Mouse (Mus musculus): ENCODE measurements at regions not wholly inside any gene's neighbourhood (a gene's known extent, or its start where the extent isn't known, plus 50 kb on each side); places are given as distances from the start of the nearest gene placed in this dataset.
"Not testable (repeated sequence)": the region's sequence is repeated elsewhere in the genome, so short reads cannot be mapped to it uniquely, and the experiment has no call there.

DNA sequence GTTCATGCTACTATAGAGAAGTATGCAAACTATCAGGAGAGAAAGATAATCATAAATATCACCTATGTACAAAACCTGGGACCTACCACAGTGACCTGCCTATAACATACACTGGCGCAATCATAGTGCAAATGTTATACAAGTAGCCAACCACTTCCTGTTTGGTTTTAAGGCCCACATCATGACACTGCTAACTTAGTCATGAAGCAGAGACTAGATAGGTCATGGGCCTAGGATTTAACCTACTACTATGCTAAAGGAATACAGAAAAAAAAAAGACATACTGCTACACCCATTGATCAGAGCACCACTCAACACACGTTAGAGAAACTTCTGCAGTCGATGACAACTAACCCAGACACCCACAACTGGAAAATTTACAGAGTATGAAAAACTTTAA is 498.6 kb upstream of the Acvr2a start:
- no peak for DNase-seq (ENCODE audit: low spot score)

GRCm38 (mm10) chr2:48316180-48316889 is 497.6 kb upstream of the Acvr2a start:
- no peak for DNase-seq (ENCODE audit: low spot score)

DNA sequence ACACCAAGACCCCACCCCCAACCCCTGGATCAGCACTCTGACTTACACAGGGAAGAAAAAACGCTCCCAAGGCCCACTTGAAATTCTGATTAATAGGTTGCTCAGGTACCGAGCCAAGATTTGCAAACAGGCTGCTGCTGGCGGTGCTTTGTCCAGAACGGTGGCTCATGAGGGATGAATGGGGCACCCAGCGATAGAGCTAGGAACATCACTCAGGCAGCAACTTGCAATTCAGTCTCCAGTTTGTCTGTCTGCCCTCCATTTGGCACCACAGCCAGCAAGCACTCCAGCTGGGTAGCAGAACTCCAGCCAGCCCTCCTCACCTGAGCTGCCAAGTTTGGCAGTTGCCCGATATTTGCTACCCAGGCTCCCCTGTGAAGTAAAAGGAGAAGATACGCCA is 496.1 kb upstream of the Acvr2a start:
- DNase-seq (ENCODE audit: low spot score), result no peak

DNA sequence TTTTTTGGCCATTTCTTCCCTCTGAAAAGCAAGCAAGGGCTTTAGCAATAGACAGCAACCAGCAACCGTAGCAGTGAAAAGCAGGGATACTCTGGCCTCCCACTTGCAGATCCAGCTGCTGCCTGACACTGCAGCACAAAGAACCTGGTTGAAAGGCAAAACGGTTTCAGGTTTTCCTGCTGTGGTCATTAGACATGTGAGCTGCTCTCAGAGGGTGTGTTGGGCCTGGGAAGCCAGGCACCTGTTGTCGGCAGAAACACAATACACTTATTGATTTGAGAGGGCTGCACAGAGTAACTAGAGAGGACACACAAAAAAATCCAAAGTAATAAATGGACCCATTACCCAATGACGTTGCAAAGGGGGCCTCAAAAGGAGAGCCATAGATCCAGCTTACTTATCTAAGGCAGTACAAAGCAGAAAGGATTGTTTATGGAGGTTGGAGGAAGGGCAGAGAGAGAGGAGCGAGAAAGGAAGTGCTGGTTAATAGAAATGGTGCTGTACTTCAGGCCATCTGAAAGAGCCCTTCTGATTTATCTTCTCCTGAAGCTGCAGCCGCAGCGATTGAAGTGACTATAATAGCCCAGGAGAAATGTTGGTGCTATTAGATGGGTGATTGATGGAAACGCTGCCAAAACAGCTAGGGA is 495.4 kb upstream of the Acvr2a start:
- DNase-seq (ENCODE audit: low spot score), result no peak

DNA sequence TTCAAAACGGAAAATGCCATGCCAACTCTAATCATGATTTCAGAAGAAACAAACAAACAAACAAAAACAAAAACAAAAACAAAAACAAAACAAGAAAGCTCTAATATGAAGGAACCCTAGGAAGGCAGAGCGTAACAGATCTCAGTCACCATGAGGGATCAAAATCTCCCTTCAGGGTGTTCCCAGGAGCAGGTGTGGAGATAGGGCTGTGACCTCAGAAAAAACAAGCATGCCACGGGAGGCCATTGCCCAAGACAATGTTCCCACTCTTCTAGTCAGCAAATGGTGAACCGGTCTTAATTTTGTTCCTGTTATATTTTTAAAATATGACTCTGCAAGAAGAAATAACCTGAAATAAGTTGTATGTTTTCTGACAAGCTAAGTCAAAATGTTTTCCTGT is 492.4 kb upstream of the Acvr2a start:
- DNase-seq (ENCODE audit: low spot score), result no peak

- no peak for DNase-seq (ENCODE audit: low spot score)
These were observed 491.6 kb upstream of the Acvr2a start for GRCm38 (mm10) chr2:48322278-48322677.

- DNase-seq (ENCODE audit: low spot score), result no peak
These were observed 485.7 kb upstream of the Acvr2a start for GRCm38 (mm10) chr2:48328204-48328603.

DNA sequence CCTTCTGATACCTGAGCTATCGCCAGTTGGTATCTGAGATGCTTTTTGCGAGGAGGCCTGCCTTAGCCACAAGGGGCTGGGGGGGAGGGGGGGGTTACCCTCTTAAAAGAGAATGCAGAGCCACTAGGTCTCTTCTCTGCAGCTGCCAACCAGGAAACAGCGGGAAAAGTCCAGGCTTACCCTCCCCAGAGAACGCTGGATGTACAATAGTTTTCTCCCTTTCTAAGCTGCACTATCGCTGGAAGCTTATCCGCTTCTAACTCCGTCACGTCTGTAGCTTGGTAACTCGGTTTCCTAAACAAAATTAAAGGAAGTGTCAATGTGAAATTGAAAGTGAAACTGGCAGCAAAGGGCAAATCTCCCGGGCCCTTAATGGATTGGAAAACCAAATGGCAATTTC is 481.1 kb upstream of the Acvr2a start:
- DNase-seq (ENCODE audit: low spot score), result no peak

DNA sequence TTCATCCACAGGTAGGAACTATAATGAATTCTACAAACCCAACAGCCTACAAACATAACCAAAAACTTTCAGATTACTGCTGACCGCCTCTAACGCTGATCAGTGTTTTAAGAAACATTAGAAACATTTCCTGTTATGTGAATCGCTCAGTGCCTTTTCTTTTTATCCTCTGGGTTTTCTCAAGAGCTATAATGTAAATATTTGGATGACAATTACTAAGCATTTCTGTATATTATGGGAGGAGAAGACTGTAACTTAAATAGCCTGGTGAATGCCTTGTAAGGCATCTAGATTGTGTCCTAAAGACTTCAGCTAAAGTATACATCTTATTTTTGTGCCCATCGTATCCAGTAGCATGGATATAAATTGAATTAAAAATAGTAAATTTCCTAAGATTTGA is 465.9 kb upstream of the Acvr2a start:
- no peak for DNase-seq (ENCODE audit: low spot score)

DNA sequence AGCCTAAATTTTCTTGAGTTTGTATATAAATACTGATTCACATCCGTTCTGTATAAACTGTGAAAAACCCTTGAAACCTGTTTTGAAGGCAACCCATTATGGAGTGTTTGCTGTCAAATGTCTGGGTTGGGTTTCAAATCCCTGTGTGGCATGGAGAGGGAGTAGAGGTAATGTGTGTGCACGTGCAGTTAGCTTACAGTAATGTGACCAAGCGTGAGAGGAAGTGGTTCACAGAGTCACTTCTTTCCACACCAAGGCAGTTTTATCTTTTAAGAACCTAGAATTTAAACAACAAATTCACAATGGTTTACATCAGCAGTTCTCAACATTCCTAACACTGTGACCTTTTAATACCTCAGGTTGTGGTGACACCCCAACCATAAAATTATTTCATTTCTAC is 464.1 kb upstream of the Acvr2a start:
- no peak for DNase-seq (ENCODE audit: low spot score)

- DNase-seq (ENCODE audit: low spot score), result no peak
These were observed 463.7 kb upstream of the Acvr2a start for GRCm38 (mm10) chr2:48350206-48350605.

GRCm38 (mm10) chr2:48371572-48371971 is 442.3 kb upstream of the Acvr2a start:
- DNase-seq (ENCODE audit: low spot score), result not testable (repeated sequence)

- DNase-seq (ENCODE audit: low spot score), result no peak
These were observed 440.8 kb upstream of the Acvr2a start for GRCm38 (mm10) chr2:48373086-48373485.

GRCm38 (mm10) chr2:48374302-48374701 is 439.6 kb upstream of the Acvr2a start:
- no peak for DNase-seq (ENCODE audit: low spot score)

DNA sequence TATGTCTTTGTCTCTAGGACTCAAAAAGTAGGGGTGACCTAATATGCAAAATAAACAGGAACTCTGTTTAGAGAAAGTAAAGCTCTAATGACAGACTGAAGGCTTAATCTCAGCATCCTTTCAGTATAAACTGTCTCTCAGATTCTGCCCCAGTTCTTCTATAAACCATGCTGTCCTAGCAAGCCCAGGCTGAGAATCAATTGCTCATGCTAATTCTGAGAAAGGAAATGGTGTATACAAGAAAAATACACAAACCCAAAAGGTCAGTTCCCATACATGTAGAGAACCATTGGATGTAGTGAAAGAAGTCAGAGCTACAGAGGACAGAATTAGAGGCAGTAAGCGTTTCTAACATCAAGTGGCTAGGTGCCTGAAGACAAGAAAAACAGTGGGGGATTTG is 435.7 kb upstream of the Acvr2a start:
- DNase-seq (ENCODE audit: low spot score), result no peak

GRCm38 (mm10) chr2:48378749-48379148 is 435.2 kb upstream of the Acvr2a start:
- no peak for DNase-seq (ENCODE audit: low spot score)

DNA sequence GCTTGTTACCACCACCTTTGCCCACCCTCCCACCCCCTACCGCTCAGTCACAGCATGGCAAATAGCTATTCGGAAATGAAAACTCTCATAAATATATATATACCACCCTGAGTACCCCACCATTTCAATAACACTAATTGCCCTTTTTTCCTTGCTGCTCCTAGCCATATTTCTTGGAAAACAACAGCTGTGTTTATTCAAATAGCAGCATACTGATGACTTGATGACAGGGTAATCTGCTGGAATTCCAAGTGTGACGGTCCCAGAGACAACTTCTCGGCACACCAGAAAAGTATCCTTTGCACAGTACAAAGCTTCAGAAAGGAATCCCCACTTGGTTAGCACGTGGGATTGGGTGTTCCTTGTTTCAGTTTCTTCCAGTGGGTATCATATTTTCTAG is 433.8 kb upstream of the Acvr2a start:
- no peak for DNase-seq (ENCODE audit: low spot score)

- DNase-seq (ENCODE audit: low spot score), result no peak
These were observed 433.1 kb upstream of the Acvr2a start for GRCm38 (mm10) chr2:48380786-48381185.

DNA sequence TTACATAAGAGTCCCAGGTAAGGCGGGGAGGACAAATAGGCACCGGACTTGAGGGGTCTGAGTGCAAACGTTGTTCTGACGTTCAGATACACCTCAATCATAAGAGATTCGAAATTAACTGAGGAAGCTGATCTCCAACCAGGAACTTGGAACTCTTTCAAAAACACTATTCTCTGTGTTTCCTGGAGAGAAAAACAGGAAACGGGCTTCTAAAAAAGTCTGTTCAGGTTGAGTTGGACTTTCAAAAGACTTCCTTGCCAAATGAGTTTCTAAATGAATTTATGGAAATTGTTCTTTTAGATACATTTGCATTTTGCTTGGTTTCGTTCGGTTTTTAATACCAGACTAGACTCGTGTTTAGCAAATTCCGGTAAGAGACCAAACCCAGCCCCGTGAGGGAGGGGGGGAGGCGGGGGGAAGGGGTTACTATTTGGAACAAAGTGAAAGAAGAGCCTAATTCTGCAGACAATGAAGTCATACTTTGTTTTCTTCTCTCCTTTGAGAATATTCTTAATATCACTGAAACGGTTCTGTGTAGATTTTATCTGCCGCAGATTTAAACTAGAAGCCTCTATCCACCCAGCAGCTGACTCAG is 432.3 kb upstream of the Acvr2a start:
- DNase-seq (ENCODE audit: low spot score), result no peak

DNA sequence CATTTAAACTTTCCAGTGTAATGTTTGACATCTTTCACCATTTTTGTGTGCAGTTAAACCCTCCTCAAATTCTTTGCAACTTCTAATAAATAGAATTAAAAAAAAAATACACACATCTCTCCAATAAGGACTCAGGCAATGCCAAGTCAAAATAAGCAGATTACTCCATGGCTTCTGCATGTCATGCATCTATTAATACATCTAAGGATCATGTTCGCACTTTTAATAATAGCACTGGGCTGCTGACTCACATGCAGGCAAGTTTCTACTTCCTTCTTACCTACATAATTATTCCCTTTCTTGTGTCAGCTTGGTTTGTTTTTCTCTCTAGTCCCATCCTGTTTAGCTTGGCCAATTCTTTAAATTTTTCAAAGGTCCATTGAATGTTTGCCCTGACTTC is 415.4 kb upstream of the Acvr2a start:
- no peak for DNase-seq (ENCODE audit: low spot score)

DNA sequence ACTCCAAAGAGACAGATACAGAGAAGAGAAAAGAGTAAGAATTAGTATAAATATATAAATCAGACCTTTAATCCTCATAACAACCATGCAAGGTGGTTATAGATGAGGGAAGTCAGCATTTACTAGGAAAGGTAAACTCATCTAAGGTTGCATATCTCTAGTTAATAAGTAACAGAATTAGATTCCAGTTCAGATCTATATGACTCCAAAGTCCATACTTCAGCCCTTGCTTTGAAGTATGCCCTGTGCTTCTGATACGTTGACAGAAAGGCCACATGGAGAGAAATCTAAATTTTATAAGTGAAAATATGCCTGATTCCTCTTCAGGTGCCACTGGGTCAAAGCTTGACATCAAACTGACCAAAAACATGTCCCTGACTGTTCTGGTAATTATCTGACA is 414.7 kb upstream of the Acvr2a start:
- DNase-seq (ENCODE audit: low spot score), result no peak

DNA sequence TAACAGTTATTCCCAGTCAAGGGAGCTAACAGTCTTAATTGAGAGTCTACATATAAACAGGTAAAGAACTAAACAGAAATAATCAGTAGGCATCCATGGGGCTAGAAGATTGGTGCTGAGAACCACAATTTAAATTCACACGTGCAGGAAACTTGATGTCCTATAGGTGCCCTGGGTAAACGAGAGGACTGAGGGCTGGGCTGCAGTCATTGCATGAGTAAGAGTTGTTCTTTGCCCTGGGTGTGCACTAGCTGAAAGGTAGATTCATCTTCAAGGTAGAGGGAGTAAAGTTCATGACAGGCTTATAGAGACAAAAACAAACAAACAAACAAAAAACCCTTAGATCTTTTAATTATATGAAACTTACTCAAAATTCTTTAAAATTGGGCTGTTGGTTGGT is 411.1 kb upstream of the Acvr2a start:
- DNase-seq (ENCODE audit: low spot score), result no peak

DNA sequence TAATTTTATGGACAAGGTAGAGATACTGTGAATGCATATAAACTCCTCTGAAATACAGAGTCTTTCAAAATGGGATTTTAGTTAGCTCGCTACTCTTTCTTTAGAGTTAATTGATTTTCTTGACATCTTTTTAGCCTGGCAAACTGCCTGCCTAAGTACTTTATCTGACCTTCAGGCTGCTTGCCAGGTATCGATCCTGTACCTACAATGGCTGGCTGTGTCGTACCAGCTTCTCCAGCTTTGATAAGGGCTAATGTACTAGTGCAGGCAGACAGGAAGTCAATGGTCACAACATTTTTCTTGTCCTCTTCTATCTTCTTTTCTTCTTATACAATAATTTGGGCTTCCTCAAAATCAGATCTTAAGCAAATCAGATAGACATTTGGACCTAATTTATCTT is 409.4 kb upstream of the Acvr2a start:
- DNase-seq (ENCODE audit: low spot score), result no peak

GRCm38 (mm10) chr2:48407876-48408275 is 406.0 kb upstream of the Acvr2a start:
- DNase-seq (ENCODE audit: low spot score), result no peak

All from left cerebral cortex, adult 11 months (tissue).